Mouse (Mus musculus) ES-E14 (cell line): ENCODE measurements around the gene Gm49340.
"Not testable (repeated sequence)": the region's sequence is repeated elsewhere in the genome, so short reads cannot be mapped to it uniquely, and the experiment has no call there.

ENCODE experiments used
- CHD2 ChIP-seq: IDR thresholded peaks from 2 replicates; pipeline ENCODE4 v1.6.1; 2014; ENCODE audit warnings: mild to moderate bottlenecking, low read depth, low read length, inconsistent platforms
- HCFC1 ChIP-seq: IDR thresholded peaks from 2 replicates; pipeline ENCODE4 v1.6.1; 2012; ENCODE audit warnings: low read length, inconsistent platforms, borderline replicate concordance; ENCODE audit not compliant: insufficient read depth
- MAFK ChIP-seq: IDR thresholded peaks from 2 replicates; pipeline ENCODE4 v1.6.1; 2014; ENCODE audit warnings: mild to moderate bottlenecking, low read depth, low read length, inconsistent platforms; ENCODE audit not compliant: insufficient read depth
- ZC3H11A ChIP-seq: IDR thresholded peaks from 2 replicates; pipeline ENCODE4 v1.6.1; 2012; ENCODE audit warnings: low read depth, mild to moderate bottlenecking, inconsistent platforms, low read length, borderline replicate concordance
- ZNF384 ChIP-seq: IDR thresholded peaks from 2 replicates; pipeline ENCODE4 v1.6.1; 2012; ENCODE audit warnings: low read depth, low read length, inconsistent platforms

- not testable (repeated sequence) for TF ChIP-seq CHD2, HCFC1, MAFK, ZNF384, ZC3H11A
These were observed 8.5 kb upstream of the Gm49340 start for GRCm38 (mm10) chr11:73321064-73321463.
